8 mouse cellular contexts compared by ENCODE assay signal in genomic region chr17:86167320-86168230, GRCm38 (mm10). TPM values are rescaled to one million over a fixed set of nuclear protein-coding genes. Genes with fewer than 3 reads are reported as not detected.
A peak's percentile ranks its signal among the peaks of the same experiment; 100 is the strongest.
DNase-seq lines count a peak whose midpoint lies in the region; ATAC-seq and TF ChIP-seq lines count a peak whose summit lies in the region.

Gene Prkce (plus strand): TSS chr17:86167785.

- no peaks in the 10 kb centered on the region for H3K9me3 ChIP-seq in ES-E14 (ENCODE audit: control insufficient read depth, insufficient read depth, low read depth, low read length)
- no peaks in the 10 kb centered on the region for H3K9me3 ChIP-seq in forebrain, embryonic 14.5 days (replicated peaks; ENCODE audit: control insufficient read depth, low read length)
- H3K9me3 ChIP-seq in lung, embryonic 15.5 days: no peaks in the 10 kb centered on the region

- H3K27ac ChIP-seq in ES-E14 (ENCODE audit: insufficient read depth, low read depth, low read length, poor library complexity, severe bottlenecking): no peak within 1 kb of the TSS; the same call in 1 of the 2 replicates
- H3K27ac ChIP-seq in forebrain, embryonic 14.5 days (ENCODE audit: low read depth, low read length): peak within 1 kb of the TSS; percentile 91
- peak within 1 kb of the TSS; percentile 97 for H3K27ac ChIP-seq in layer of hippocampus, adult 2 months
- peak within 1 kb of the TSS; percentile 97 for H3K27ac ChIP-seq in lung, embryonic 15.5 days
- peak within 1 kb of the TSS; percentile 95 for H3K27ac ChIP-seq in olfactory bulb, adult 2 months (ENCODE audit: insufficient read depth, low read depth, low read length)

- TF ChIP-seq POLR2A in olfactory bulb, adult 2 months (IDR thresholded peaks at IDR 0.05; ENCODE audit: insufficient read depth, low read depth, low read length): peak; percentile 92

- DNase-seq in ES-E14 (ENCODE audit: low read depth, low spot score): no peak
- DNase-seq in cerebellum, adult 11 months: peak; percentile 75
- peak; percentile 94 for DNase-seq in forebrain, embryonic 14.5 days (ENCODE audit: low spot score)
- DNase-seq in heart, postnatal 14 days: peak; percentile 86 to 88
- DNase-seq in layer of hippocampus, adult 2 months (ENCODE audit: low spot score in 2 of 2): peak; percentile 78 to 81
- DNase-seq in thymus, adult 18-20 months: peak; percentile 66 to 74

- no peaks in the 10 kb centered on the region for H3K27me3 ChIP-seq in forebrain, embryonic 14.5 days (replicated peaks; ENCODE audit: control insufficient read depth, insufficient read depth, low read length)
- H3K27me3 ChIP-seq in lung, embryonic 15.5 days: no peaks in the 10 kb centered on the region

- peak within 1 kb of the TSS; percentile 90 to 95 for H3K4me3 ChIP-seq in ES-E14 (ENCODE audit: insufficient read depth in 1 of 2, low read depth in 1 of 2, low read length in 2 of 2, poor library complexity in 1 of 2, severe bottlenecking in 1 of 2)
- peak within 1 kb of the TSS; percentile 68 for H3K4me3 ChIP-seq in forebrain, embryonic 14.5 days (ENCODE audit: low read depth, low read length)
- H3K4me3 ChIP-seq in layer of hippocampus, adult 2 months: peak within 1 kb of the TSS; percentile 95
- peak within 1 kb of the TSS; percentile 74 for H3K4me3 ChIP-seq in lung, embryonic 15.5 days
- H3K4me3 ChIP-seq in olfactory bulb, adult 2 months (ENCODE audit: insufficient read depth, low read depth, low read length): peak within 1 kb of the TSS; percentile 65

- ATAC-seq in forebrain, embryonic 14.5 days: peak; percentile 74
- peak; percentile 72 for ATAC-seq in lung, embryonic 15.5 days (ENCODE audit: borderline replicate concordance, extremely low read depth, low FRiP score, low TSS enrichment)

- in situ Hi-C loops in ES-E14 (cut with MboI; ENCODE audit: low sequenced_read_pairs in 2 of 2, unreplicated experiment in 2 of 2): loop anchor here (10.0 to 25.0 kb wide), 2 partner anchors 287 to 295 kb away; no protein-coding TSS in a partner anchor

- intact Hi-C loops in heart, postnatal 14 days (cut with DNase I): loop anchor here (1.0 to 5.0 kb wide), 3 partner anchors 40 to 183 kb away; no protein-coding TSS in a partner anchor

- no peak; the same call in none of the 2 replicates for TF ChIP-seq CTCF in layer of hippocampus, adult 2 months (conservative IDR thresholded peaks at IDR 0.05)
- TF ChIP-seq CTCF in olfactory bulb, adult 2 months (IDR thresholded peaks at IDR 0.05; ENCODE audit: insufficient read depth, low read depth, low read length): 0 out of 2 replicates have a peak, but pooled peaks have one; percentile 5

- peak within 1 kb of the TSS; percentile 83 for H3K9ac ChIP-seq in ES-E14 (ENCODE audit: insufficient read depth, low read depth, low read length, poor library complexity, severe bottlenecking)
- H3K9ac ChIP-seq in forebrain, embryonic 14.5 days (ENCODE audit: low read length): peak within 1 kb of the TSS; percentile 84
- H3K9ac ChIP-seq in lung, embryonic 15.5 days: peak within 1 kb of the TSS; percentile 88

- WGBS in forebrain, embryonic 14.5 days: 0% methylated on average over 81 of the region's 115 CpGs
- WGBS in lung, embryonic 15.5 days: under 1% methylated on average over 85 of the region's 115 CpGs
- under 1% methylated on average over 115 of the region's 115 CpGs for WGBS in olfactory bulb, adult 2 months

- peaks cover 0 to 5% of the 10 kb centered on the region in 2 experiments; a peak in 3 of 4 replicates for H3K4me1 ChIP-seq in ES-E14 (ENCODE audit: control insufficient read depth in 2 of 2, insufficient read depth in 2 of 2, low read length in 2 of 2, poor library complexity in 1 of 2)
- H3K4me1 ChIP-seq in forebrain, embryonic 14.5 days (ENCODE audit: control insufficient read depth, insufficient read depth, low read length): peaks cover 9% of the 10 kb centered on the region
- peaks cover 38% of the 10 kb centered on the region for H3K4me1 ChIP-seq in lung, embryonic 15.5 days
- H3K4me1 ChIP-seq in olfactory bulb, adult 2 months (ENCODE audit: control insufficient read depth, insufficient read depth, low read length): peaks cover 22% of the 10 kb centered on the region

- H3K4me2 ChIP-seq in forebrain, embryonic 14.5 days (ENCODE audit: low read length): peak within 1 kb of the TSS; percentile 82
- peak within 1 kb of the TSS; percentile 97 for H3K4me2 ChIP-seq in lung, embryonic 15.5 days

- no peaks in the 10 kb centered on the region for H3K36me3 ChIP-seq in ES-E14 (ENCODE audit: control insufficient read depth, insufficient read depth, low read length, poor library complexity, severe bottlenecking)
- H3K36me3 ChIP-seq in forebrain, embryonic 14.5 days (ENCODE audit: control insufficient read depth, insufficient read depth, low read length): no peaks in the 10 kb centered on the region
- H3K36me3 ChIP-seq in lung, embryonic 15.5 days: no peaks in the 10 kb centered on the region

TF ChIP-seq in ES-E14, 5 proteins besides CTCF, POLR2A, EP300 and RAD21:
- TF ChIP-seq ZNF384 (IDR thresholded peaks at IDR 0.05; ENCODE audit: low read depth, low read length) (no peak), HCFC1 (IDR thresholded peaks at IDR 0.05; ENCODE audit: borderline replicate concordance, insufficient read depth, low read length) (no peak; the same call in 1 of the 2 replicates), MAFK (IDR thresholded peaks at IDR 0.05; ENCODE audit: insufficient read depth, low read depth, low read length) (no peak), ZC3H11A (IDR thresholded peaks at IDR 0.05; ENCODE audit: borderline replicate concordance, low read depth, low read length) (no peak), CHD2 (IDR thresholded peaks at IDR 0.05; ENCODE audit: low read depth, low read length) (no peak)

RNA-seq across cellular contexts. Expression of gene Prkce, which starts in this region (rescaled TPM):
- total RNA-seq in ES-E14 (2012; rRNA removed): 1.7 and 2.4 TPM in 2 replicates
- polyA plus RNA-seq in forebrain, embryonic 14.5 days (2014; fragmentation: Nextera tagmentation; extraction: Ambion mirVana): 16.9 and 26.1 TPM in 2 replicates
- 10 to 100 TPM; 28.7 to 29.1 TPM for total RNA-seq in heart, postnatal 14 days (2021)
- 100 to 1,000 TPM; 422 to 451 TPM for total RNA-seq in layer of hippocampus, adult 2 months (2021)
- 6.6 and 6.7 TPM in 2 replicates for polyA plus RNA-seq in lung, embryonic 15.5 days (2015; fragmentation: Nextera tagmentation; extraction: Ambion mirVana)
- polyA plus RNA-seq in olfactory bulb, adult 2 months (2012; ENCODE audit: insufficient read depth, insufficient read length, low replicate concordance, missing spikeins): 221 TPM in 1 of 2 replicates, not detected in the other

Comparison
In these comparisons a context has a peak if more than half of its experiments do, and no peak if none do; other contexts are left out.
1. RNA of gene Prkce (total RNA-seq): 422 to 451 TPM in layer of hippocampus, adult 2 months; 28.7 to 29.1 TPM in heart, postnatal 14 days and 1.7 to 2.4 TPM in ES-E14; every median in the first group is over 10 times any median in the second.
2. Peak in every context shown above with its lines, with median percentiles within 50 percentile points of each other: H3K4me3 ChIP-seq and H3K9ac ChIP-seq.